Mouse (Mus musculus) olfactory bulb, adult 2 months (tissue): ENCODE results near the gene Map7.

Experiments
- CTCF ChIP-seq: fragments of 200-500 bp; IDR thresholded peaks from 2 replicates; pipeline ENCODE4 v1.5.1; 2012; ENCODE audit warnings: low read depth, mild to moderate bottlenecking, low read length, moderate library complexity; ENCODE audit not compliant: insufficient read depth
- POLR2A ChIP-seq: fragments of 200-500 bp; IDR thresholded peaks from 2 replicates; pipeline ENCODE4 v1.6.1; 2012; ENCODE audit warnings: mild to moderate bottlenecking, low read depth, low read length, moderate library complexity; ENCODE audit not compliant: insufficient read depth

DNA sequence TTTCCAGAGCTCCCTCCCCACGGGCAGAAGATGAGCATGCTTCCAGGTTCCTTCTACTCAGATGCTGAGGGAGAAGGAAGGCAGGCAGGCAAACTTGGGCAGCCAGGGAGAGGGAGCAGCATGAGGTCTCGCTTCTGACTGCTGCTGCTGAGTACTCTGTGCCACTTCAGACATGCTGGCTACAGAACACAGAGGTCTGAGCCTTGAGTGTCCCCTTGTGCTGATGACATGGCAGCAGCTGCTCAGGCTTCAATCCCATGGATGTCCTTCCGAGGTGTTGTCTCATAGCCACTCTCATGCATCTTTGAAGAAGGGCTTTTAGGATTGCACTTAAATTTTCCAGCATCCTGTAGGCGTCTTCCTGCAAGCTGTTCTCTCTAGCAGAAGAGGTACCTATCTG, 23.5 kb downstream of the Map7 start:
- TF ChIP-seq CTCF: no peak
- peak; percentile 15; the same call in 1 of the 2 replicates for TF ChIP-seq POLR2A
